Mouse (Mus musculus) lung, adult 2 months (tissue): ENCODE results near the gene Ruvbl2.
A peak's percentile ranks its signal among the peaks of the same experiment; 100 is the strongest.

Experiments used
- CTCF ChIP-seq: fragments of 200-500 bp; IDR thresholded peaks from 2 replicates; pipeline ENCODE4 v1.5.1; 2011; ENCODE audit warnings: mild to moderate bottlenecking, low read length, control low read depth; ENCODE audit not compliant: insufficient read depth
- POLR2A ChIP-seq: fragments of 200-500 bp; IDR thresholded peaks from 2 replicates; pipeline ENCODE4 v1.6.1; 2011; ENCODE audit warnings: low read depth, mild to moderate bottlenecking, control low read depth, low read length, borderline replicate concordance; ENCODE audit errors: extremely low read depth

DNA sequence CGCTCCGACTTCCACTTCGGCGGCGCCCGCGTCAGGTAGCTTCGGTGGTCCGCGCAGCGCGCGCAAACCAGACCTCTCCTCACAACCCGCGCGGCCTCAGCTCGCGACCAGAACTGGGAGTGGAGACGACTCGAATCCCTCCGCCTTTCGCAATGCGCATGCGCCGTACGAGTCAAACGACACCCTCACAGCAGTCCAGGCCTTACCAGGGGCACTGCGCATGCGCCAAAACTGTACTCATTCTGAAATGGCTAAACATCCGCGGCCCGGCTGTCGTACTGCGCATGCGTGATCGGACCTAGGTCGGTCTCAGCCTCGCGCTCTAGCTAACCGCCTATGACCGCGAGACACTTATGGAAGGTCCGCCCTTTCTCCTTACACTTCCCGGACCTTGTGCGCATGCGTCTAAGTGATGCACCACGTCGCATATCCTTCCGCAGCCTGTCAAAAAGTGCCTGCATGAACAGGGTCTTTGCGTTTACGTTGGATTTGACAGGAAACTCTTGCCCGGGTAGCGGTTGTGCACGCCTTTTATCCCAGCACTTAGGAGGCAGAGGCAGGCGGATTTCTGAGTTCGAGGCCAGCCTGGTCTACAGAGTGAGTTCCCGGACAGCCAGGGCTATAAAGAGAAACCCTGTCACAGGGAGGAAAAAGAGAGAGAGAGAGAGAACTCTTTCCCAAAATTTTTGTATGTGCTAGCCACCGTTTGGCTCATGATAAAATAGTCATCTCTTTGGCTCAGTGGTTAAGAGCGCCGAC, 42.1 kb downstream of the Ruvbl2 start, which contains the start of gene Snrnp70:
- TF ChIP-seq CTCF: no peak
- peak; percentile 98 for TF ChIP-seq POLR2A
